Mouse (Mus musculus) brain, embryonic 14.5 days (tissue): Measurements from ENCODE around the gene Wdr93.

Experiments used
- CTCF ChIP-seq: fragments of 200-500 bp; IDR thresholded peaks from 2 replicates; pipeline ENCODE4 v1.5.1; 2012; ENCODE audit warnings: inconsistent platforms, mild to moderate bottlenecking, moderate library complexity, borderline replicate concordance; ENCODE audit not compliant: insufficient read depth, insufficient read length; ENCODE audit errors: extremely low read depth
- POLR2A ChIP-seq: fragments of 200-500 bp; IDR thresholded peaks from 2 replicates; pipeline ENCODE4 v1.6.1; 2012; ENCODE audit warnings: mild to moderate bottlenecking, inconsistent platforms, borderline replicate concordance; ENCODE audit not compliant: poor library complexity, insufficient read depth, insufficient read length, severe bottlenecking; ENCODE audit errors: extremely low read depth

DNA sequence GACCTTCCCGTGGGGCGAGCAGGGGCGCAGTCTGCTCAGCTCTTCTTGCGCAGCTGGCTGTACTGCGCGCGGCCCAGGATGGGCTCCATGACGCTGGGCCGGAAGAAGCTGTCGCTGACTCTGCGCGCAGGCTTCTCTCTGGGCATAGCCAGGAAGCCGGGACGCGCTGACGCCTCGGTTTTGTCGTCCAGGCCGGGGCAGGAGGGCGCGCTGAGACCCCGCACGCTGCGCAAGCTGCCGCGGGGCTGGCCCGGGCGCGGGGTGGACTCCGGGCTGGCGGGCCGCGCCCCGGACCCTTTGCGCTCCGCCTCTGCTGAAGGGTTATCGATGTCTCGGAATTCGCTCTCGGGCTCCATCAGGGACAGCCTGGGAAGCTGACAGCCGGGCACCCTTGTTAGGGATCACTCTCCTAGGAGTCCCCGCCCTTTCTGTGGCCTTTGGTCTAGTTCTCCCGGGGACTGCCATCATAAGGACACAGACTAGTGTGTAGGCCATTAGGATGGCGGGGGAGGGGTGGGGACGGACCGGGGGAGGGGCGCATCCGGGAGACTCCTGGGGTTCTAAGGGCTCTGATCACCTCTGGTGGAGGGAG lies 21.5 kb upstream of the Wdr93 start:
- TF ChIP-seq CTCF (no peak), POLR2A (0 out of 2 replicates have a peak, but pooled peaks have one; percentile 34)
